Mouse (Mus musculus) Muller cell, postnatal 12 days (primary cell): Measurements from ENCODE around the gene Iqgap1.

Experiments
- DNase-seq: peaks from one replicate; pipeline ENCODE4 v3.0.0-alpha.2; 2015; ENCODE audit errors: inconsistent ontology term

The Iqgap1 gene

GRCm38 (mm10) chr7:80825843-80826403 is at the start of gene Iqgap1:
Gene Iqgap1, minus strand, starts transcription at chr7:80825974.
- DNase-seq = no peak

- DNase-seq = no peak
Observed at GRCm38 (mm10) chr7:80873631-80874030, 47.9 kb upstream of the Iqgap1 start.

- DNase-seq = no peak
Observed at GRCm38 (mm10) chr7:80873038-80873437, 47.3 kb upstream of the Iqgap1 start.

- DNase-seq = no peak
Observed at GRCm38 (mm10) chr7:80868686-80869085, 42.9 kb upstream of the Iqgap1 start.

GRCm38 (mm10) chr7:80866514-80867147 is 40.9 kb upstream of the Iqgap1 start:
- DNase-seq = no peak

DNA sequence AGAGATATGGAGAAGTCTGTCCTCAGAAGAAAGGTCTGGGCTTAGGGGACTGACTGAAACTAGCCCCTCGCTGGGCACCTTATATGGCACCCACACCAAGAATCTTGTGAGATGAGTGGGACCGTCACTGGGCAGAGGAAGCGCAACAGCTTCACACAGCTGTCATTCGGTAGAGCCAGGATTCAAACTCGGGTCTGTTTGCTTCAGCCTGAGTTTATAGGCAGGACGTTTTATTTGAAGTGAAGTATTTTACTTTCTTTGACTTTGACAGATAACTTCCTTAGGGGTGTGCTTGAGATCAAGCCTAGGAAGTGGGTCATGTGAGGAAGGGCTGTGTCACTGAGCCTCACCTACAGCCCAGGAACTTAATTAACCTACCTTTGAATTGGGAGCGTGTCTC is 39.7 kb upstream of the Iqgap1 start:
- DNase-seq = no peak

DNA sequence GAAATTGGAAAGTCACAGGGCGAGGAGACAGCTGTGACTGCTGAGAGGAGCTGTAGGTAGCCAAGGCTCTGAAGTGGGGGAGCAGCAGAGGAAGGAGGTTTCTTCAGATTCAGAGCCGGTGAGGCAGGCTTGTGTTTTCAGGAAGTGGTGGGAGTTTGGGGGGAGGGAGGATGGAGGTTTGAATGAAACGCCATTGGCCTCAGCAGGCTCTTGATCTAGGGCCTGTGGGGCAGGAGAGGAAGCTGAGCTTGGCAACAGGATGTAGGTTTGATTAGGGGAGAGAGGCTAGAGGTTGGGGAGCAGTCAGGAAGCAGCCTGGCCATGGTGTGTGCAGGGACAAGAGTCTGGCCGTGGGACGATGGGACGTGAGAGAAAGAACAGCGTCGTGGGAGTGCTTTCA is 39.1 kb upstream of the Iqgap1 start:
- no peak for DNase-seq

GRCm38 (mm10) chr7:80864151-80864550 is 38.4 kb upstream of the Iqgap1 start:
- DNase-seq = no peak

DNA sequence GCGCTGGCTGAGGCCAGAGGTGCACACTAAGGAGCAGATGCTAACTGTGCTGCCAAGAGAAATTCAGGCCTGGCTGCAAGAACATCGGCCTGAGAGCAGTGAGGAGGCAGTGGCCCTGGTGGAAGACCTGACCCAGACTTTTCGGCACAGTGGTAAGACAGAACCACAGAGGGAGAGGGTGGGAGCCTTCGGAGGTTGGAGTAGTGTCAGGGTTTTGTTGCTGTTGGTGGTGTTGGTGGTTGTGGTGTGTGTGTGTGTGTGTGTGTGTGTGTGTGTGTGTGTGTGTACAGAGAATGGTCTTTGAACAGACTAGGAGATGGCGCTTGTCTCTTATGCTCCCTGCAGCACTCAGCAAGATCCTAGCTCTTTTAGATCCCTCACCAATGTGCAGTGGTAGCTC is 37.7 kb upstream of the Iqgap1 start:
- DNase-seq = no peak

- no peak for DNase-seq
Observed at GRCm38 (mm10) chr7:80862475-80862874, 36.7 kb upstream of the Iqgap1 start.

GRCm38 (mm10) chr7:80860729-80861274 is 35.0 kb upstream of the Iqgap1 start, which contains the start of gene Zscan2:
Gene Zscan2, plus strand, starts transcription at chr7:80860920.
- DNase-seq = peak; percentile 95

DNA sequence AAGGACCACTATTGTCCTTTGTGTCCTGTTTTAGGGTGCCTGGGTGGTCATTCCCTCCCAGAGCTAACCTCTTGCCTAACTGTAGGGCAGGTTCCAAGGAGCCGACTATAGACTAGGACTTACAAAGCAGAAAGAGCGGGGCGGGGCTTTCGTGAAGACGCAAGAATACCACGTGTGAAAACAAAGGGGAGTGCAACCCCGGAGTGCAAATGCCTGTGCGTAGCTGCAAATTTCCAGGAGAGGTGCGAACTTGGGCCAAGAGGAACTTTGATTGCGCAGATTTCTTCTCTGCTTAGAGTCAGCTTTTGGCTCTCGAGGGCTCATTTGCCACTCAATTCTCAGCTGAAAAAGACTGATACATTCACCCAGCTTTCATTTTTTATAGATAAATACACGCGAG is 34.5 kb upstream of the Iqgap1 start:
- DNase-seq = peak; percentile 47

DNA sequence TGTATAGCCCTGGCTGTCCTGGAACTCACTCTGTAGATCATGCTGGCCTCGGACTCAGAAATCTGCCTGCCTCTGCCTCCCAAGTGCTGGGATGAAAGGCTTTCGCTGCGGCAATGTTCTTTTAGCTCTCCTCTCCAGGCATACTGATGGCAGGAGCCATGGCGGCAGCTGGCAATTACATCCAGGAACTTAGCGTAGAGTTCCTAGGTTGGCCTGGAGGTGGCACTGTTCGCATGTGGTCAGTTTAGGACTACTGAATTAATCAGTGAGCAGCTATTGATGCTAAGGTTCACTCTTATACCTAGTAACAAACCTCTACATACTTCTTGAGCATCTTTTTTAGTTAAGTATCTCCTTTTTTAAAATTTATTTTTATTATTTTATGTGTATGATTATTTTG is 31.4 kb upstream of the Iqgap1 start:
- DNase-seq = peak; percentile 42

- DNase-seq = peak; percentile 67
Observed at GRCm38 (mm10) chr7:80855316-80855715, 29.5 kb upstream of the Iqgap1 start.

DNA sequence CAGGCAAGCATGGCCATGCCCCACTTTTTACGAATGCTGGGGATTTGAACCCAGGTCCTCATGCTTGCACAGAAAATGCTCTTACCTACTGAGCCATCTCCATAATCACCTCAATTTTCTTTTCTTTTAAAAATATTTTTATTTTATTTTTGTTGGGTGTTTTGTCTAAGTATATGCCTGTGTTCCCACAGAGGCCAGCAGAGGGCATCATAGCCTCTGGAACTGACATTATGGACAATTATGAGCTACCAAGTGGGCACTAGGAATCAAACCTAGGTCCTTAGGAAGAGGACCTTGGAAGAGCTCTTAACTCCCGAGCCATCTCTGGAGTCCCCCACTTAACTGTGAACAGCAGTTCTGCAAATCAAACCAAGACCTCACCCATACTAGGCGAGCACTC is 27.4 kb upstream of the Iqgap1 start:
- DNase-seq = no peak

GRCm38 (mm10) chr7:80850520-80850919 is 24.7 kb upstream of the Iqgap1 start:
- no peak for DNase-seq

- DNase-seq = peak; percentile 63
Observed at GRCm38 (mm10) chr7:80849710-80850109, 23.9 kb upstream of the Iqgap1 start.

DNA sequence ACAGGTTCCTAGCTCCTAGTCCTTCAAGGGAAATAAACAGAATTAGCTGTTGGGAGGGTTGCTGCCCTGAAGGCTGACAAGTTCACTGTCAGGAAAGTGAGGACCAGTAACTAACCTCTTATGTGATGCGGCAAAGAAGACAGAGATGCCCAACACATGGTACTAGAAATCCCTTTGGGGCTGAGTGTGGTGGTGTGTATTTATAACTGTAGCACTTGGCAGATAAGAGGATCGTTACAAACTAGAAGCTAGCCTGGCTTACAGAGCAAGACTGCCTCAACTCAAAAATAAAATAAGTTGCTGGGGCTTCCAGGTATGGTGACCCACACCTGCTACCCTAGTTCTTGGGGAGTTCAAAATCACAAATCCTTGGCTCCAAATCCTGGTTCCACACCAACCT is 23.5 kb upstream of the Iqgap1 start:
- DNase-seq = no peak

DNA sequence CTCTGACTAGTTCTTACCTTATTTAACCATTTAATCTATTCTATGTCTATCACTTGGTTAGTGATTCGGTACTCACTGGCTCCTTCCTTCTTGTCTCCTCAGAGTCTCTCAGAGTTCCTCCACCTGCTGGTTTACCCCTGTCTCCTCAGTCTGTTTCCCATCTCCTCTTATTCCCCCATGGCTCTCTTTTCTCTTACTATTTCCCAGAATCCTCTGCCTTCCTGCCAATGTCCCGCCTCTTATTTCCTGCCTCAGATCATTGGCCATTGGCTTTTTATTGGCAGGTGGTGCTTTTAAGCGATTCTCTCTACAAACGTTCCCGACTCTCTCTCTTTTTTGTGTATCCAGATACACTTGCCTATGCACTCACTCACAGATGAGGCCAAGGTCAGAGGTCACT is 20.9 kb upstream of the Iqgap1 start:
- no peak for DNase-seq

DNA sequence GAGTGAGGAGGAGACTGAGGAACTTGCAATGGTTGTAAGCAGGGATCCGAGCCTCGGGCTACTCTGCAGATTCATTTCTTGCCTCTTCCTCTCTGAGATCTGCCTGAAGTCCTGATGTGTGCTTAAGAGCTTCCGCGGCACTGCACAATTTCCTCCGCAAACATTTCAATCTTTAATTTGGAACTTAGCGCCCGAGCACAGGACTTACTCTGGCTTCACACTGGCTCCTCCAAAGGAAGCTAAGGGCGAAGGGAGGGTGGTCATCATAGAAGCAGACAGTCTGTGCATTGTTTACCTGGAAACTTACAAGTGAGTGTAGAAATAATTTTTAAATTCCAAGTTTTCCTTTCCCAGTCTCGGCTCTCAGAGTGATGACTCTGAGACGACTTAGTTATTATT is 20.5 kb upstream of the Iqgap1 start:
- DNase-seq = no peak

- DNase-seq = no peak
Observed at GRCm38 (mm10) chr7:80845621-80846279, 20.0 kb upstream of the Iqgap1 start.

DNA sequence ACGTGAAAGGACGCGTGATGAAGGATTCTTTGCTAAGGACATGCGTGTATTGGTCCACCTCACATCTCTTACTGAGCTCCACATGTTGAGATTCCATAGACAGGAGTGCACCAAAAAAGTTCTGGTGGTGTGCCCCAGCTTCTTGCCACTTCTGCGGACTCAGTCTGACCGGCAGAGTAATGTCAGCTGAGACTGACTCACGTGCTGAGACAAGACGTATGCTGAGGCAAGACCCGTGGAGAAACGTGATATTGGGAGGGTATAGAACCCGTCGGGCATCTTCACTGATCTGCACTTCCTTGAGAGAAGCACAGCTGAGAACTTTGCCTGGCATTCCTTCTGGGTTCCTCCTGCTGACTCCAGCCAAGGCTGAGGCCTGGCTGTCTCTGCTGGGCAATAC is 18.9 kb upstream of the Iqgap1 start:
- DNase-seq = no peak
